ENCODE assay signal across 21 mouse cellular contexts in the genomic region with DNA sequence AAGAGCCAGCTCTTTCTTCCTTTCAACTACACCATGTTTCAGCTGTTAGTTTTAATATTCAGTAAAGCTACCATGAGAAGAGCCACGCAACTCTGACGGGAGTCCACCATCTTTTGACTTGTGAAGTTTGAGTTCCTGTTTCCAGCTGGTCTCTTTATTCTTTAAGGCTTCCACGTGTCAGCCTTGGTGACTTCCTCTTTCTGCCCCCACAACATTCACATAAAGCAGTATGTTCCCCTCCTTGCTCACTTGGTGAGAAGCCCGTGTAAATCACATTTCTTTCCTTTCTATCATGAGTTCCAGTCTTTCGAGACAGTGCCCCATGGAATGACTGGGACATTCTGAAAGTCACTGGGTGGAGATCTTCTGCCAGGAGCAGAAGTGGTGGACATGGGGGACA.
DNase-seq lines count a peak whose midpoint lies in the region; ATAC-seq and TF ChIP-seq lines count a peak whose summit lies in the region.
"Had no signal": no experiment of that assay in that cellular context is flagged by ENCODE, and none has a peak within 500 bp of the region (broad histone marks: within the 10 kb centered on the region; RNA-seq: fewer than 3 reads in every experiment).

No protein-coding gene starts in this region.

- WGBS in midbrain, embryonic 11.5 days = 81% methylated on average over 5 of the region's 5 CpGs
- WGBS in midbrain, embryonic 16.5 days = 92% methylated on average over 5 of the region's 5 CpGs
- 3% methylated on average over 5 of the region's 5 CpGs for WGBS in macrophage (ENCODE audit: missing documents)

- H3K9ac ChIP-seq in midbrain, embryonic 11.5 days (ENCODE audit: low read length) = no peak overlapping the region
- no peak overlapping the region for H3K9ac ChIP-seq in midbrain, embryonic 16.5 days (ENCODE audit: low read depth, low read length)
- peak overlapping the region; percentile 56 for H3K9ac ChIP-seq in MEL (ENCODE audit: control insufficient read depth, low read depth, low read length, poor library complexity, severe bottlenecking)
- H3K9ac ChIP-seq: forebrain, embryonic 13.5 days; limb, embryonic 12.5 days; liver, embryonic 14.5 days; lung, embryonic 15.5 days had no signal

- no peaks in the 10 kb centered on the region for H3K79me2 ChIP-seq in MEL (ENCODE audit: control insufficient read depth, insufficient read depth, low read length, poor library complexity)
- H3K79me2 ChIP-seq in macrophage (ENCODE audit: inconsistent target) = no peaks in the 10 kb centered on the region

- ATAC-seq in midbrain, embryonic 11.5 days (ENCODE audit: low FRiP score) = no peak
- ATAC-seq in midbrain, embryonic 16.5 days = no peak
- ATAC-seq: CD4-positive, CD25-positive, alpha-beta regulatory T cell, adult 4 months; forebrain, embryonic 13.5 days had no signal

- no peak overlapping the region for H3K4me3 ChIP-seq in midbrain, embryonic 11.5 days (ENCODE audit: low read depth, low read length)
- H3K4me3 ChIP-seq in midbrain, embryonic 16.5 days (ENCODE audit: low read depth, low read length) = no peak overlapping the region
- peak overlapping the region in 1 of 2 experiments; percentile 7; a peak in 1 of 4 replicates for H3K4me3 ChIP-seq in MEL (ENCODE audit: control insufficient read depth in 1 of 2, insufficient read depth in 1 of 2, low read depth in 2 of 2, low read length in 2 of 2)
- H3K4me3 ChIP-seq in macrophage (ENCODE audit: inconsistent target) = no peak overlapping the region
- H3K4me3 ChIP-seq: forebrain, embryonic 13.5 days; hindbrain, embryonic 10.5 days; limb, embryonic 12.5 days; lung, embryonic 15.5 days had no signal

- H3K36me3 ChIP-seq in midbrain, embryonic 11.5 days (ENCODE audit: control insufficient read depth, insufficient read depth, low read length) = no peaks in the 10 kb centered on the region
- no peaks in the 10 kb centered on the region for H3K36me3 ChIP-seq in midbrain, embryonic 16.5 days (ENCODE audit: control insufficient read depth, insufficient read depth, low read length)
- H3K36me3 ChIP-seq in MEL (ENCODE audit: control insufficient read depth in 1 of 2, insufficient read depth in 2 of 2, low read length in 2 of 2) = peaks cover 0 to 30% of the 10 kb centered on the region in 2 experiments; a peak in 2 of 4 replicates
- no peaks in the 10 kb centered on the region for H3K36me3 ChIP-seq in macrophage (ENCODE audit: inconsistent target)
- no peaks in the 10 kb centered on the region for H3K36me3 ChIP-seq in splenic B cell, adult 2 months (ENCODE audit: control insufficient read depth, insufficient read depth, low read length, poor library complexity, severe bottlenecking)
- H3K36me3 ChIP-seq: G1E; hindbrain, embryonic 10.5 days; limb, embryonic 12.5 days; lung, embryonic 15.5 days had no signal

- no peaks in the 10 kb centered on the region for H3K27me3 ChIP-seq in midbrain, embryonic 11.5 days (ENCODE audit: control insufficient read depth, insufficient read depth, low read length)
- H3K27me3 ChIP-seq in midbrain, embryonic 16.5 days (ENCODE audit: control insufficient read depth, insufficient read depth, low read depth, low read length) = no peaks in the 10 kb centered on the region
- H3K27me3 ChIP-seq in MEL (ENCODE audit: control insufficient read depth in 1 of 2, insufficient read depth in 2 of 2, low read length in 2 of 2) = no peaks in the 10 kb centered on the region
- no peaks in the 10 kb centered on the region for H3K27me3 ChIP-seq in splenic B cell, adult 2 months (ENCODE audit: control insufficient read depth, insufficient read depth, low read length, poor library complexity, severe bottlenecking)
- H3K27me3 ChIP-seq: limb, embryonic 12.5 days; lung, embryonic 15.5 days had no signal

- TF ChIP-seq RAD21 in MEL (IDR thresholded peaks at IDR 0.05; ENCODE audit: low read depth, low read length) = no peak

- H3K4me2 ChIP-seq in midbrain, embryonic 11.5 days = no peak overlapping the region
- H3K4me2 ChIP-seq in midbrain, embryonic 16.5 days (ENCODE audit: low read length) = no peak overlapping the region
- H3K4me2 ChIP-seq: forebrain, embryonic 13.5 days; limb, embryonic 12.5 days; lung, embryonic 15.5 days had no signal

- DNase-seq in midbrain, embryonic 11.5 days (ENCODE audit: low spot score, missing footprints) = peak; percentile 69
- DNase-seq in MEL (ENCODE audit: low read depth, low spot score) = peak; percentile 87
- DNase-seq in splenic B cell, adult 2 months (ENCODE audit: low read depth, low spot score) = peak; percentile 74
- DNase-seq in neural tube, embryonic 10.5 days (ENCODE audit: extremely low spot score, low spot score) = no peak
- no peak for DNase-seq in kidney, adult 9 months
- DNase-seq: cerebellum, adult 9-10 months; gastrocnemius, postnatal 10 days; kidney, postnatal 4 days; layer of hippocampus, adult 9-11 months; lung, postnatal 4 days; midbrain, embryonic 14.5 days; right cerebral cortex, adult 18-20 months had no signal

- TF ChIP-seq CTCF in MEL (IDR thresholded peaks at IDR 0.05 in 2 of 3, conservative IDR thresholded peaks at IDR 0.05 in 1 of 3; ENCODE audit: control insufficient read depth in 1 of 3, insufficient read depth in 1 of 3, low read depth in 2 of 3, low read length in 3 of 3, poor library complexity in 1 of 3, severe bottlenecking in 1 of 3) = no peak

- no peaks in the 10 kb centered on the region for H3K4me1 ChIP-seq in midbrain, embryonic 11.5 days (ENCODE audit: control insufficient read depth, insufficient read depth, low read length)
- peaks cover 5% of the 10 kb centered on the region for H3K4me1 ChIP-seq in midbrain, embryonic 16.5 days (ENCODE audit: control insufficient read depth, insufficient read depth, low read length)
- H3K4me1 ChIP-seq in MEL (ENCODE audit: control insufficient read depth in 1 of 2, insufficient read depth in 2 of 2, low read length in 2 of 2) = peaks cover 8 to 27% of the 10 kb centered on the region in 2 experiments

- peak; percentile 45 to 65; a peak in 3 of 4 replicates for TF ChIP-seq EP300 in MEL (IDR thresholded peaks at IDR 0.05; ENCODE audit: low read depth in 1 of 2, low read length in 2 of 2)

- no peak overlapping the region for H3K27ac ChIP-seq in midbrain, embryonic 11.5 days (ENCODE audit: low read depth, low read length)
- H3K27ac ChIP-seq in midbrain, embryonic 16.5 days (ENCODE audit: low read length) = no peak overlapping the region
- peak overlapping the region; percentile 62 for H3K27ac ChIP-seq in MEL (ENCODE audit: control insufficient read depth, low read depth, low read length)
- peak overlapping the region; percentile 22; the same call in 1 of the 2 replicates for H3K27ac ChIP-seq in macrophage
- H3K27ac ChIP-seq: forebrain, embryonic 13.5 days; hindbrain, embryonic 10.5 days; limb, embryonic 12.5 days; liver, embryonic 14.5 days; lung, embryonic 15.5 days had no signal

- no peaks in the 10 kb centered on the region for H3K9me3 ChIP-seq in midbrain, embryonic 11.5 days (ENCODE audit: control insufficient read depth, low read length)
- no peaks in the 10 kb centered on the region for H3K9me3 ChIP-seq in midbrain, embryonic 16.5 days (replicated peaks; ENCODE audit: control insufficient read depth, low read length, poor library complexity, severe bottlenecking)
- no peaks in the 10 kb centered on the region for H3K9me3 ChIP-seq in MEL (replicated peaks; ENCODE audit: insufficient read depth, low read length)
- H3K9me3 ChIP-seq: forebrain, embryonic 13.5 days; hindbrain, embryonic 10.5 days; limb, embryonic 12.5 days; lung, embryonic 15.5 days had no signal

- TF ChIP-seq POLR2A in MEL (IDR thresholded peaks at IDR 0.05; ENCODE audit: control insufficient read depth in 1 of 2, insufficient read depth in 1 of 2, low read depth in 1 of 2, low read length in 2 of 2, poor library complexity in 1 of 2) = peak in 1 of 2 experiments; percentile 53; a peak in 2 of 4 replicates

TF ChIP-seq in MEL, 35 proteins besides CTCF, POLR2A, EP300 and RAD21:
- peak; percentile 52 for TF ChIP-seq ELF1 (IDR thresholded peaks at IDR 0.05; ENCODE audit: low read depth, low read length)
- 0 out of 2 replicates have a peak, but pooled peaks have one; percentile 17 for TF ChIP-seq GATA1 (IDR thresholded peaks at IDR 0.05; ENCODE audit: low read depth, low read length)
- peak; percentile 49; the same call in 1 of the 2 replicates for TF ChIP-seq RCOR1 (IDR thresholded peaks at IDR 0.05; ENCODE audit: low read depth, low read length)
- peak; percentile 63 for TF ChIP-seq MAZ (IDR thresholded peaks at IDR 0.05; ENCODE audit: low read depth, low read length)
- no peak for TF ChIP-seq TAL1 (IDR thresholded peaks at IDR 0.05; ENCODE audit: low read length)
- TF ChIP-seq ZNF384 (IDR thresholded peaks at IDR 0.05; ENCODE audit: low read depth, low read length) = no peak
- peak; percentile 99 for TF ChIP-seq MYC (IDR thresholded peaks at IDR 0.05; ENCODE audit: low read depth, low read length)
- TF ChIP-seq MAX (IDR thresholded peaks at IDR 0.05; ENCODE audit: low read length) = peak; percentile 99
- peak; percentile 67; the same call in 1 of the 2 replicates for TF ChIP-seq TBP (IDR thresholded peaks at IDR 0.05; ENCODE audit: low read depth, low read length)
- peak; percentile 54; the same call in 1 of the 2 replicates for TF ChIP-seq E2F4 (IDR thresholded peaks at IDR 0.05; ENCODE audit: borderline replicate concordance, low read depth, low read length)
- TF ChIP-seq TCF12 (IDR thresholded peaks at IDR 0.05; ENCODE audit: low read depth, low read length) = peak; percentile 55
- TF ChIP-seq ETS1 (IDR thresholded peaks at IDR 0.05; ENCODE audit: low read depth, low read length) = peak; percentile 70
- peak; percentile 42; the same call in 1 of the 2 replicates for TF ChIP-seq HCFC1 (IDR thresholded peaks at IDR 0.05; ENCODE audit: low read depth, low read length)
- peak; percentile 58 for TF ChIP-seq USF1 (IDR thresholded peaks at IDR 0.05; ENCODE audit: low read depth, low read length)
- peak; percentile 94 for TF ChIP-seq MXI1 (IDR thresholded peaks at IDR 0.05; ENCODE audit: low read depth, low read length)
- peak; percentile 72 for TF ChIP-seq SIN3A (IDR thresholded peaks at IDR 0.05; ENCODE audit: low read length)
- no peak for TF ChIP-seq NELFE (IDR thresholded peaks at IDR 0.05; ENCODE audit: low read depth, low read length)
- TF ChIP-seq CHD1 (IDR thresholded peaks at IDR 0.05; ENCODE audit: low read depth, low read length) = no peak
- no peak for TF ChIP-seq GABPA (IDR thresholded peaks at IDR 0.05; ENCODE audit: low read depth, low read length)
- 0 out of 2 replicates have a peak, but pooled peaks have one; percentile 34 for TF ChIP-seq JUND (IDR thresholded peaks at IDR 0.05; ENCODE audit: low read depth, low read length)
- no peak for TF ChIP-seq USF2 (IDR thresholded peaks at IDR 0.05; ENCODE audit: borderline replicate concordance in 1 of 2, insufficient read depth in 1 of 2, low read depth in 1 of 2, low read length in 2 of 2)
- TF ChIP-seq UBTF (IDR thresholded peaks at IDR 0.05; ENCODE audit: borderline replicate concordance, insufficient read depth, low read depth, low read length) = no peak

Comparison
In these comparisons a context has a peak if more than half of its experiments do, and no peak if none do; other contexts are left out.
1. DNase-seq: peak in midbrain, embryonic 11.5 days (single experiment), MEL (single experiment) and splenic B cell, adult 2 months (single experiment); none in neural tube, embryonic 10.5 days (single experiment) and kidney, adult 9 months (single experiment).
2. H3K27ac ChIP-seq: peak in MEL (single experiment) and macrophage (single experiment); none in midbrain, embryonic 11.5 days (single experiment) and midbrain, embryonic 16.5 days (single experiment).